Mouse (Mus musculus) limb, embryonic 14.5 days (tissue): ENCODE data around the gene Fbp1. TPM values are rescaled to one million over a fixed set of nuclear protein-coding genes. Genes with fewer than 3 reads are reported as not detected.
"Not testable (repeated sequence)": the region's sequence is repeated elsewhere in the genome, so short reads cannot be mapped to it uniquely, and the experiment has no call there.

Source experiments
- ATAC-seq: fragments of 200-750 bp; cut with Nextera tagmentation; 2 replicates; pipeline ENCODE4 v1.8.0; 2017; ENCODE audit warnings: low read depth, moderate number of reproducible peaks, moderate TSS enrichment; ENCODE audit not compliant: low FRiP score
- DNase-seq: peaks from one replicate; pipeline ENCODE4 v3.0.0-alpha.2; 2015; ENCODE audit warnings: low spot score
- H3K27ac ChIP-seq: fragments of 300-500 bp; sonication (generic); replicated peaks from 2 replicates; pipeline ENCODE4 v1.5.1; 2014; ENCODE audit warnings: low read depth, mild to moderate bottlenecking, low read length, moderate library complexity, mixed read lengths
- H3K27me3 ChIP-seq: fragments of 300-500 bp; sonication (generic); 2 replicates; pipeline ENCODE4 v1.6.1; 2014; ENCODE audit warnings: low read length, mixed read lengths; ENCODE audit not compliant: control insufficient read depth, insufficient read depth
- H3K36me3 ChIP-seq: fragments of 300-500 bp; sonication (generic); 2 replicates; pipeline ENCODE4 v1.6.1; 2014; ENCODE audit warnings: mild to moderate bottlenecking, low read length, moderate library complexity, mixed read lengths; ENCODE audit not compliant: control insufficient read depth, insufficient read depth
- H3K4me1 ChIP-seq: fragments of 300-500 bp; sonication (generic); 2 replicates; pipeline ENCODE4 v1.6.1; 2014; ENCODE audit warnings: antibody characterized with exemption, low read length, mixed read lengths; ENCODE audit not compliant: control insufficient read depth, insufficient read depth
- H3K4me2 ChIP-seq: fragments of 300-500 bp; sonication (generic); replicated peaks from 2 replicates; pipeline ENCODE4 v1.6.1; 2014; ENCODE audit warnings: low read depth, mild to moderate bottlenecking, low read length, moderate library complexity; ENCODE audit not compliant: severe bottlenecking
- H3K4me3 ChIP-seq: fragments of 300-500 bp; sonication (generic); replicated peaks from 2 replicates; pipeline ENCODE4 v1.5.1; 2014; ENCODE audit warnings: low read length
- H3K9ac ChIP-seq: fragments of 300-500 bp; sonication (generic); 2 replicates; pipeline ENCODE4 v1.6.1; 2014; ENCODE audit warnings: mild to moderate bottlenecking, low read depth, low read length, moderate library complexity; ENCODE audit not compliant: severe bottlenecking
- H3K9me3 ChIP-seq: fragments of 300-500 bp; sonication (generic); 2 replicates; pipeline ENCODE4 v1.6.1; 2016; ENCODE audit warnings: low read length; ENCODE audit not compliant: control insufficient read depth
- POLR2A ChIP-seq: fragments of 200-500 bp; IDR thresholded peaks from 2 replicates; pipeline ENCODE4 v1.8.0; 2012; ENCODE audit warnings: inconsistent platforms, mild to moderate bottlenecking, moderate library complexity, borderline replicate concordance; ENCODE audit not compliant: insufficient read depth, insufficient read length; ENCODE audit errors: extremely low read depth
- WGBS: fragments of 180-500 bp; shearing (Covaris S2); extraction: QIAGEN DNeasy Blood & Tissue Kit; methylation state at CpG from one replicate; pipeline ENCODE4 v1.1.7; 2014; 5-methylcytosine and 5-hydroxymethylcytosine counted together
- polyA plus RNA-seq, 2 experiments: library from polyadenylated mRNA; depleted of rRNA in 1 of 2; stranded (reverse) in 1 of 2; unstranded in 1 of 2; fragments of >200 nt; fragmentation: Nextera tagmentation in 1 of 2; extraction: Ambion mirVana in 1 of 2; gene quantifications; 2 replicates each; pipeline versions ENCODE4 v1.2.1 to v1.2.3; 2012 to 2014

The Fbp1 gene
- polyA plus RNA-seq, 2 experiments, result 0.89 to 2.2 TPM

DNA sequence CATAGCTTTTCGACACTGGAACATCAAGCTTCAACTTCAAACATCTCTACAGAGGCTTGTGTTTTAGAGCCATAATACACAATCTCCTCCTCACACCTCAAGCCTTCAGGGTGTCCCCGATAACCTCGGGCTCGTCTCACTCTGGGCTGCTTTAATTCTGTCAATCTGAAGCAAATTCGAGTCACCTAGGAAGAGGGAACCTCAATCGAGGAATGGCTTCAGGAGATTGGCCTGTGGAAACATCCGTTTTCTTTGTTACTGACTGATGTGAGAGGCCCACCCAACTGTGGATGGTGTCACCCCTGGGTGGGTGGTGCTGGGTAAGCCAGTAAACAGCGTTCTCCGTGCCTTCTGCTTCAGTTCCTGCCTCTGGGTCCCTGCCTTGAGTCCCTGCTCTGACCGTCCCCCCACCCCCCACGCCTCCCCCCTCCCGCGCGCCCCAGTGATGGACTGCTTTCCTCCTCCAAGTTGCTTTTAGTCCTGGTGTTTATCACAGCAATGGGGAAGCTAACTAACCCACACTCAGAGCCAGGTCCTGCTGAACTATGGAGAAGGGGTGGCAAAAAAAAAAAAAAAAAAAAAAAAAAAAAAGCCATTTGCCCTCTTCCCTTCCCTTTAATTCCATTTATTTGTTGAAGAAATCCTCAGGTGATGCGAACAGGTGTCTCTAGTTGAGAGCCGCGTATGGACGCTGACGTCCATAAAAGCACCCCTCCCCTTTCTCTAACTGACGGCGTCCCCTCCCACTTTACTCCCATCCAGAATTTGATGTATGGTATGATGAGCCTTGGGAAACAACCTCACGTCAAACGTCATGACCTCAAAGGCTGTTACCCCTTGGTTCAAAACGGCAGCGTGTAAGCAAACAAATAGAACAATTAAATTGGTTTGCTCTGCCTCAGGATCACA is 32.4 kb downstream of the Fbp1 start:
- ATAC-seq (no peak), DNase-seq (no peak)
- WGBS, result 33% methylated on average over 25 of the region's 25 CpGs
- Histone ChIP-seq H3K27me3 (no peaks in the 10 kb centered on the region), H3K9ac (no peak overlapping the region), H3K4me3 (peak overlapping the region; percentile 28), H3K27ac (no peak overlapping the region), H3K36me3 (no peaks in the 10 kb centered on the region), H3K4me2 (peak overlapping the region; percentile 55), H3K4me1 (peaks cover 6% of the 10 kb centered on the region; the same call in 1 of the 2 replicates), H3K9me3 (no peaks in the 10 kb centered on the region)
- no peak for TF ChIP-seq POLR2A

DNA sequence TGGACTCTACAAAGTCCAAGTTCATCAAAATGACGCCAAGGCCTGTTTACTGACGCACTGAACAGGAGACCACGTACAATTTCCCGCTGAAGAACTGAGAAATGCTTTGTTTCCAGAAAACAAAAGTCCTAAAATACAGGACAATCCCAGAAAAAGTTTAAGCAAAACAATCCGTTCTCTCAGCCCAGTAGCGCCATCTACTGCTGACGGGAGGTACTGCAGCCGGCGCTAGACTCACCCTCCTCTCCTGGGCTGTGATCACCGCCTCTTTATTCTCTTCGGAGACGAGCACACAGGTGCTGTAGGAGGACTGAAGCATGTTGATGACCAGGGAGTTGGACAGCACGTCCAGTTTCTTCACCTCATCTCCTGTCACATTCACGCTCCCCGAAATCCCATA is 33.4 kb downstream of the Fbp1 start:
- Histone ChIP-seq H3K36me3 (no peaks in the 10 kb centered on the region), H3K9me3 (no peaks in the 10 kb centered on the region), H3K27ac (no peak overlapping the region), H3K4me2 (no peak overlapping the region), H3K9ac (no peak overlapping the region), H3K4me3 (no peak overlapping the region), H3K27me3 (no peaks in the 10 kb centered on the region), H3K4me1 (peaks cover 6% of the 10 kb centered on the region; the same call in 1 of the 2 replicates)
- no peak for TF ChIP-seq POLR2A
- 20% methylated on average over 15 of the region's 15 CpGs for WGBS
- DNase-seq, result peak; percentile 53
- ATAC-seq, result no peak

DNA sequence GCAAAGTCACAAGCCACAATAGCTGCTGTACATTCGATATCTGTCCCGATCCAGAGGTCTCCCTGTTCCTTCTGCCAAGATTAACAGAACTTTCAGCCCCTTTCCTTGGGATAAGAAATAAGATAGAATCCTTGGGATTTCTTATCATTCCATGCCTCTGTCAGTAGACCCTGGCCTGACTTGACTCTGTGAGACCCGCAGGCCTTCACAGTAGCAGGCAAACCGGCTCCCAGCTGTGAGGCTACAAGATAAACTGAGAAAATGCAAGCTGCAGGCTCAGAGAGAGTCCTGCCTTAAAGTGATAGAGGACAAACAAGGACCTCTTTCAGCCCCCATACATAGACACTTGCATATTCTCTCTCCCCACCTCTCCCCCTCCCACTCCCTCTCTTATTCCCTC is 54.7 kb downstream of the Fbp1 start:
- 41% methylated on average over 4 of the region's 4 CpGs for WGBS
- no peaks in the 10 kb centered on the region for H3K4me1 ChIP-seq
- no peak for ATAC-seq

DNA sequence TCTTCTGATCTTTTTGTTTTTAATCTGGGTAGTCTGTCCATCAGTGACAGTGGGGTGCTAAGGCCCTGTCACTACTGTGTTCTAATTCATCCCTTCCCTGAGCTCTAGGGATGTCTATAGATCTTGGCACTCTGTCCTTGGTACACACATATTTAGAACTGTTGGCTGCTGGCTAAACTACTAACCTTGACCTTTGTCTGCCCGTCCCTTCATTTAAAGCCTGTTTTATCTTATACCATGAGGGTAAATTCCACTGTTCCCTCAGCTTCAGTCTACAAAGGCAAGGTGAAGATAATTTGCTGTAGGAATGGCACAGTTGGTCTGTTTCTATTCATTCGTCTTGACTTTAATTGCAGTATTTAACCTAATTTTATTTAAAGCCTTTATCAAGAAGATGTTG is 55.8 kb downstream of the Fbp1 start:
- ATAC-seq (no peak), DNase-seq (no peak)
- Histone ChIP-seq H3K4me2 (no peak overlapping the region), H3K9ac (no peak overlapping the region), H3K36me3 (no peaks in the 10 kb centered on the region), H3K9me3 (no peaks in the 10 kb centered on the region), H3K27ac (no peak overlapping the region), H3K4me3 (no peak overlapping the region), H3K4me1 (no peaks in the 10 kb centered on the region), H3K27me3 (no peaks in the 10 kb centered on the region)
- WGBS, result 79% methylated on average over 2 of the region's 2 CpGs
- no peak for TF ChIP-seq POLR2A

More for the DNA sequence above, 54.7 kb downstream of the Fbp1 start:
- H3K27me3 ChIP-seq, result no peaks in the 10 kb centered on the region
- H3K9me3 ChIP-seq, result no peaks in the 10 kb centered on the region
- TF ChIP-seq POLR2A, result no peak
- no peak overlapping the region for H3K27ac ChIP-seq
- DNase-seq, result no peak
- no peak overlapping the region for H3K4me2 ChIP-seq
- no peak overlapping the region for H3K9ac ChIP-seq
- no peaks in the 10 kb centered on the region for H3K36me3 ChIP-seq
- no peak overlapping the region for H3K4me3 ChIP-seq

DNA sequence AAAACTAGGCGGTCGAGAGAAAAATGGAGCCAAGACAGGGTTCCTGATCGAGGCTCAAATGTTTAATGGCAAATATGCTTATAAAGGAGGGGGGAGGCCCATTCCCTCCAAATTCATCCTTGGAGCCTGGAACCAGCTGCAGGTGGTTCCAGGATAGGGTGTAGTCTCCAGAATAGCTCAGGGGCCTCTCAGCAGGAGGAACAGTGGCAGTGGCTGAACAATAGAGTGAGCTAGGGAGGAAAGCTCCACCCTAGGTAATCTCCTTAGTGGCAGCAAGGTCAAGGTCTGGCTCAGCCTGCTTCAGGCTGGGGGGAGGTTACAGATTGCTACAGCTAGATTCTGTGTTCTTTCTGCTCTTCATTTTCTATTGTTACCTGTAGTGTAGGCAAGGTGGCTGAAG is 72.4 kb downstream of the Fbp1 start:
- not testable (repeated sequence) for H3K9ac ChIP-seq, H3K4me3 ChIP-seq, ATAC-seq, DNase-seq, H3K4me2 ChIP-seq, H3K27ac ChIP-seq, H3K36me3 ChIP-seq, H3K4me1 ChIP-seq, H3K9me3 ChIP-seq, H3K27me3 ChIP-seq
- WGBS, result 77% methylated on average over 3 of the region's 3 CpGs

Other genes starting within 250 kb of the Fbp1 start
- gene Platr25, start 127.6 kb downstream of the Fbp1 start, polyA plus RNA-seq (2012; rRNA removed), result 17.3 and 24.2 TPM in 2 replicates
- gene Platr25, start 127.6 kb downstream of the Fbp1 start, polyA plus RNA-seq (2014; fragmentation: Nextera tagmentation; extraction: Ambion mirVana), result 29.4 and 30.4 TPM in 2 replicates
- 2.7 and 6.3 TPM in 2 replicates for gene Gm5141, start 102.5 kb downstream of the Fbp1 start, polyA plus RNA-seq (2012; rRNA removed)
- 9.7 and 10.6 TPM in 2 replicates for gene Gm5141, start 102.5 kb downstream of the Fbp1 start, polyA plus RNA-seq (2014; fragmentation: Nextera tagmentation; extraction: Ambion mirVana)
- 0.85 and 1.4 TPM in 2 replicates for gene Fbp2, start 29.9 kb downstream of the Fbp1 start, polyA plus RNA-seq (2012; rRNA removed)
- 1.5 and 1.8 TPM in 2 replicates for gene Fbp2, start 29.9 kb downstream of the Fbp1 start, polyA plus RNA-seq (2014; fragmentation: Nextera tagmentation; extraction: Ambion mirVana)
- 220 and 231 TPM in 2 replicates for gene 2010111I01Rik, start 76.6 kb upstream of the Fbp1 start, polyA plus RNA-seq (2012; rRNA removed)
- 255 and 281 TPM in 2 replicates for gene 2010111I01Rik, start 76.6 kb upstream of the Fbp1 start, polyA plus RNA-seq (2014; fragmentation: Nextera tagmentation; extraction: Ambion mirVana)